Mouse (Mus musculus) CH12.LX (cell line): ENCODE measurements around the gene Dynll2. TPM values are rescaled to one million over a fixed set of nuclear protein-coding genes. Genes with fewer than 3 reads are reported as not detected.

Experiments used
- DNase-seq: peaks from one replicate; pipeline ENCODE4 v3.0.0-alpha.2; 2013; ENCODE audit errors: extremely low read depth
- H3K27ac ChIP-seq: 2 replicates; pipeline ENCODE4 v1.5.1; 2012; ENCODE audit warnings: low read depth, mild to moderate bottlenecking, control low read depth, moderate library complexity; ENCODE audit not compliant: insufficient read depth
- H3K27me3 ChIP-seq: replicated peaks from 2 replicates; pipeline ENCODE3; 2012; ENCODE audit warnings: inconsistent platforms
- H3K36me3 ChIP-seq, 2 experiments: replicated peaks in 1 of 2; 2 replicates each; pipeline versions ENCODE3 to v1.6.1; 2012; ENCODE audit warnings: inconsistent platforms in 1 of 2, low read length in 1 of 2, mild to moderate bottlenecking in 1 of 2, mixed read lengths in 1 of 2, moderate library complexity in 1 of 2; ENCODE audit not compliant: control insufficient read depth in 1 of 2, insufficient read depth in 1 of 2
- H3K4me1 ChIP-seq, 2 experiments: 2 replicates each; pipeline ENCODE4 v1.6.1; 2012; ENCODE audit warnings: inconsistent platforms in 1 of 2, moderate library complexity in 1 of 2; ENCODE audit not compliant: insufficient read depth in 2 of 2, control insufficient read depth in 1 of 2
- H3K4me2 ChIP-seq: 2 replicates; pipeline ENCODE4 v1.6.1; 2012; ENCODE audit warnings: low read depth, mild to moderate bottlenecking, control low read depth; ENCODE audit not compliant: poor library complexity, insufficient read depth, severe bottlenecking
- H3K4me3 ChIP-seq, 3 experiments: fragments of 150-350 bp in 1 of 3; sonication (generic) in 1 of 3; replicated peaks in 1 of 3; 2 replicates each; pipeline versions ENCODE3 to v1.5.1; 2011 to 2012; ENCODE audit warnings: low read depth in 2 of 3, low read length in 2 of 3, mild to moderate bottlenecking in 2 of 3, moderate library complexity in 2 of 3, control low read depth in 1 of 3, improper control_type of control experiment in 1 of 3, inconsistent platforms in 1 of 3, mixed read lengths in 1 of 3; ENCODE audit not compliant: poor library complexity in 1 of 3
- H3K79me2 ChIP-seq: replicated peaks from 2 replicates; pipeline ENCODE4 v1.6.1; 2012; ENCODE audit warnings: mild to moderate bottlenecking, moderate library complexity; ENCODE audit not compliant: control insufficient read depth, poor library complexity, insufficient read depth, severe bottlenecking; ENCODE audit errors: extremely low read depth
- H3K9ac ChIP-seq: 2 replicates; pipeline ENCODE4 v1.6.1; 2012; ENCODE audit warnings: low read depth, mild to moderate bottlenecking, control low read depth, moderate library complexity; ENCODE audit not compliant: insufficient read depth
- H3K9me3 ChIP-seq: replicated peaks from 2 replicates; pipeline ENCODE3; 2012; ENCODE audit warnings: low read length, inconsistent platforms, mixed read lengths
- BHLHE40 ChIP-seq: IDR thresholded peaks from 2 replicates; pipeline ENCODE4 v1.6.1; 2011; ENCODE audit warnings: mild to moderate bottlenecking, low read depth, low read length, improper control_type of control experiment
- CHD1 ChIP-seq: IDR thresholded peaks from 2 replicates; pipeline ENCODE4 v1.6.1; 2012; ENCODE audit warnings: low read depth, low read length, improper control_type of control experiment, inconsistent platforms
- CHD2 ChIP-seq: IDR thresholded peaks from 2 replicates; pipeline ENCODE4 v1.6.1; 2011; ENCODE audit warnings: low read length, improper control_type of control experiment
- CTCF ChIP-seq, 2 experiments: IDR thresholded peaks in 1 of 2; conservative IDR thresholded peaks in 1 of 2; 2 replicates each; pipeline ENCODE4 v1.5.1; 2011 to 2012; ENCODE audit warnings: low read depth in 2 of 2, low read length in 2 of 2, improper control_type of control experiment in 1 of 2, inconsistent platforms in 1 of 2, mild to moderate bottlenecking in 1 of 2, moderate library complexity in 1 of 2
- E2F4 ChIP-seq: IDR thresholded peaks from 2 replicates; pipeline ENCODE4 v1.6.1; 2011; ENCODE audit warnings: low read depth, low read length, improper control_type of control experiment; ENCODE audit not compliant: insufficient replicate concordance
- ELF1 ChIP-seq: IDR thresholded peaks from 2 replicates; pipeline ENCODE4 v1.6.1; 2014; ENCODE audit warnings: low read depth, mild to moderate bottlenecking, inconsistent platforms, low read length, improper control_type of control experiment
- EP300 ChIP-seq: IDR thresholded peaks from 2 replicates; pipeline ENCODE4 v1.6.1; 2011; ENCODE audit warnings: low read length, improper control_type of control experiment
- GABPA ChIP-seq: IDR thresholded peaks from 2 replicates; pipeline ENCODE4 v1.6.1; 2012; ENCODE audit warnings: low read depth, low read length, improper control_type of control experiment, inconsistent platforms; ENCODE audit not compliant: insufficient replicate concordance
- HCFC1 ChIP-seq: IDR thresholded peaks from 2 replicates; pipeline ENCODE4 v1.6.1; 2012; ENCODE audit warnings: low read depth, mild to moderate bottlenecking, inconsistent platforms, low read length, improper control_type of control experiment
- IRF4 ChIP-seq: IDR thresholded peaks from 2 replicates; pipeline ENCODE4 v1.6.1; 2014; ENCODE audit warnings: low read depth, mild to moderate bottlenecking, inconsistent platforms, low read length, improper control_type of control experiment
- JUND ChIP-seq: conservative IDR thresholded peaks from 2 replicates; pipeline ENCODE4 v1.6.1; 2011; ENCODE audit warnings: low read depth, low read length, improper control_type of control experiment
- KAT2A ChIP-seq: IDR thresholded peaks from 2 replicates; pipeline ENCODE4 v1.6.1; 2012; ENCODE audit warnings: low read length, improper control_type of control experiment, inconsistent platforms; ENCODE audit not compliant: insufficient replicate concordance
- MAFK ChIP-seq: IDR thresholded peaks from 2 replicates; pipeline ENCODE4 v1.6.1; 2011; ENCODE audit warnings: low read length, improper control_type of control experiment; ENCODE audit not compliant: insufficient replicate concordance
- MAX ChIP-seq: IDR thresholded peaks from 2 replicates; pipeline ENCODE4 v1.6.1; 2011; ENCODE audit warnings: low read length, improper control_type of control experiment
- MEF2A ChIP-seq: IDR thresholded peaks from 2 replicates; pipeline ENCODE4 v1.6.1; 2014; ENCODE audit warnings: low read depth, mild to moderate bottlenecking, inconsistent platforms, low read length, improper control_type of control experiment, borderline replicate concordance
- MXI1 ChIP-seq: IDR thresholded peaks from 2 replicates; pipeline ENCODE4 v1.6.1; 2011; ENCODE audit warnings: mild to moderate bottlenecking, low read depth, low read length, improper control_type of control experiment
- MYC ChIP-seq: IDR thresholded peaks from 2 replicates; pipeline ENCODE4 v1.6.1; 2011; ENCODE audit warnings: low read depth, mild to moderate bottlenecking, improper control_type of control experiment, low read length
- NRF1 ChIP-seq: IDR thresholded peaks from 2 replicates; pipeline ENCODE4 v1.6.1; 2014; ENCODE audit warnings: low read depth, mild to moderate bottlenecking, inconsistent platforms, low read length, improper control_type of control experiment, moderate library complexity
- PAX5 ChIP-seq: IDR thresholded peaks from 2 replicates; pipeline ENCODE4 v1.6.1; 2012; ENCODE audit warnings: low read length, inconsistent platforms, mixed read lengths
- POLR2A ChIP-seq: IDR thresholded peaks from 2 replicates; pipeline ENCODE4 v1.6.1; 2011; ENCODE audit warnings: low read depth, mild to moderate bottlenecking, improper control_type of control experiment, low read length
- POLR2AphosphoS2 ChIP-seq: IDR thresholded peaks from 2 replicates; pipeline ENCODE4 v1.6.1; 2011; ENCODE audit warnings: low read depth, low read length, improper control_type of control experiment
- RAD21 ChIP-seq: IDR thresholded peaks from 2 replicates; pipeline ENCODE4 v1.6.1; 2011; ENCODE audit warnings: low read depth, mild to moderate bottlenecking, low read length, improper control_type of control experiment, moderate library complexity
- RCOR1 ChIP-seq: conservative IDR thresholded peaks from 2 replicates; pipeline ENCODE4 v1.6.1; 2012; ENCODE audit warnings: low read depth, mild to moderate bottlenecking, inconsistent platforms, low read length, improper control_type of control experiment
- SIN3A ChIP-seq: IDR thresholded peaks from 2 replicates; pipeline ENCODE4 v1.6.1; 2012; ENCODE audit warnings: low read length, improper control_type of control experiment, inconsistent platforms
- SMC3 ChIP-seq: IDR thresholded peaks from 2 replicates; pipeline ENCODE4 v1.6.1; 2011; ENCODE audit warnings: low read depth, low read length, improper control_type of control experiment
- TBP ChIP-seq: conservative IDR thresholded peaks from 2 replicates; pipeline ENCODE4 v1.6.1; 2011; ENCODE audit warnings: low read depth, low read length, improper control_type of control experiment
- TCF12 ChIP-seq: IDR thresholded peaks from 2 replicates; pipeline ENCODE4 v1.6.1; 2014; ENCODE audit warnings: low read depth, mild to moderate bottlenecking, inconsistent platforms, low read length, improper control_type of control experiment
- UBTF ChIP-seq: IDR thresholded peaks from 2 replicates; pipeline ENCODE4 v1.6.1; 2012; ENCODE audit warnings: low read depth, mild to moderate bottlenecking, inconsistent platforms, low read length, improper control_type of control experiment, moderate library complexity
- USF1 ChIP-seq: IDR thresholded peaks from 2 replicates; pipeline ENCODE4 v1.6.1; 2014; ENCODE audit warnings: low read depth, mild to moderate bottlenecking, inconsistent platforms, low read length, improper control_type of control experiment
- USF2 ChIP-seq: conservative IDR thresholded peaks from 2 replicates; pipeline ENCODE4 v1.6.1; 2011; ENCODE audit warnings: low read depth, low read length, improper control_type of control experiment
- ZC3H11A ChIP-seq: IDR thresholded peaks from 2 replicates; pipeline ENCODE4 v1.6.1; 2012; ENCODE audit warnings: low read depth, mild to moderate bottlenecking, inconsistent platforms, low read length, improper control_type of control experiment
- ZKSCAN1 ChIP-seq: IDR thresholded peaks from 2 replicates; pipeline ENCODE4 v1.6.1; 2012; ENCODE audit warnings: low read depth, inconsistent platforms, low read length, improper control_type of control experiment, borderline replicate concordance
- ZMIZ1 ChIP-seq: IDR thresholded peaks from 2 replicates; pipeline ENCODE4 v1.6.1; 2012; ENCODE audit warnings: low read depth, mild to moderate bottlenecking, inconsistent platforms, low read length, improper control_type of control experiment
- ZNF384 ChIP-seq: IDR thresholded peaks from 2 replicates; pipeline ENCODE4 v1.6.1; 2012; ENCODE audit warnings: low read depth, low read length, improper control_type of control experiment, inconsistent platforms
- dilution Hi-C: fragments of 300-500 bp; cut with MboI; formaldehyde crosslinking; loops from 2 replicates; pipeline ENCODE4 v1.14.3; 2020; ENCODE audit warnings: low sequenced_read_pairs; ENCODE audit not compliant: extremely low pct_unique_long_range_greater_than_20kb, extremely low pct_ligation_motif_present
- in situ Hi-C: fragments of 300-500 bp; cut with MboI; formaldehyde crosslinking; loops from 3 replicates; pipeline ENCODE4 v1.14.3; 2019; ENCODE audit warnings: low sequenced_read_pairs, low pct_ligation_motif_present, low pct_unique_long_range_greater_than_20kb, mixed read lengths
- polyA plus RNA-seq: library from polyadenylated mRNA; unstranded; fragments of >175 nt; gene quantifications from 2 replicates; pipeline ENCODE4 v1.2.1, GENCODE M21; 2012; ENCODE audit warnings: low read depth; ENCODE audit not compliant: insufficient read length
- total RNA-seq, 2 experiments: library from RNA; depleted of rRNA; stranded (reverse); fragments of 300-350 nt in 1 of 2; fragments of >200 nt in 1 of 2; gene quantifications; 2 replicates each; pipeline ENCODE4 v1.2.3; 2012 to 2014

Dynll2 gene
- total and polyA plus RNA-seq, 3 experiments, result 14.0 to 147 (median 35.8) TPM

GRCm38 (mm10) chr11:87986141-87986741, 1.1 kb downstream of the Dynll2 start:
- DNase-seq, result peak; percentile 79
- H3K9ac ChIP-seq, result peak overlapping the region; percentile 88
- peaks cover 35% of the 10 kb centered on the region for H3K79me2 ChIP-seq
- dilution Hi-C loops (no loop called here), in situ Hi-C loops (loop anchor here (5.0 kb wide), 1 partner anchor 61 kb away; the partner anchor contains the start of gene Srsf1)
- H3K4me2 ChIP-seq, result peak overlapping the region; percentile 70
- no peak overlapping the region for H3K27ac ChIP-seq
- TF ChIP-seq MAX, result no peak
- no peak for TF ChIP-seq E2F4
- TF ChIP-seq ZKSCAN1, result no peak
- TF ChIP-seq MYC, result peak; percentile 31; the same call in 1 of the 2 replicates
- TF ChIP-seq SIN3A, result no peak; the same call in 1 of the 2 replicates
- TF ChIP-seq ZMIZ1, result no peak
- no peak for TF ChIP-seq MEF2A
- TF ChIP-seq ELF1, result no peak
- TF ChIP-seq ZNF384, result peak; percentile 98
- no peak for TF ChIP-seq GABPA
- no peak for TF ChIP-seq TCF12
- peak; percentile 21; the same call in 1 of the 2 replicates for TF ChIP-seq IRF4
- no peak for TF ChIP-seq RCOR1
- no peak for TF ChIP-seq HCFC1
- no peak for TF ChIP-seq KAT2A
- TF ChIP-seq CHD1, result peak; percentile 75; the same call in 1 of the 2 replicates
- TF ChIP-seq JUND, result 0 out of 2 replicates have a peak, but pooled peaks have one; percentile 37
- TF ChIP-seq USF1, result no peak
- TF ChIP-seq CHD2, result peak; percentile 53; the same call in 1 of the 2 replicates
- TF ChIP-seq SMC3, result peak; percentile 55
- no peak for TF ChIP-seq ZC3H11A
- TF ChIP-seq EP300, result no peak
- no peak for TF ChIP-seq NRF1
- TF ChIP-seq POLR2A, result no peak; the same call in 1 of the 2 replicates
- TF ChIP-seq BHLHE40, result peak; percentile 43
- no peak for TF ChIP-seq PAX5
- TF ChIP-seq UBTF, result no peak
- TF ChIP-seq CTCF (conservative IDR thresholded peaks at IDR 0.05 in 1 of 2, IDR thresholded peaks at IDR 0.05 in 1 of 2; ENCODE audit: low read depth in 2 of 2, low read length in 2 of 2), result peak in 1 of 2 experiments; percentile 71; a peak in 2 of 4 replicates
- no peak for TF ChIP-seq TBP
- no peak for TF ChIP-seq MXI1
- no peak for TF ChIP-seq POLR2AphosphoS2
- TF ChIP-seq MAFK, result no peak
- TF ChIP-seq USF2, result no peak
- TF ChIP-seq RAD21, result peak; percentile 53
- H3K27me3 ChIP-seq, result no peaks in the 10 kb centered on the region
- H3K4me1 ChIP-seq, result peaks cover 9 to 36% of the 10 kb centered on the region in 2 experiments
- peak overlapping the region; percentile 82 to 90 (median 85) for H3K4me3 ChIP-seq
- peaks cover 20 to 45% of the 10 kb centered on the region in 2 experiments for H3K36me3 ChIP-seq
- H3K9me3 ChIP-seq, result no peaks in the 10 kb centered on the region
